Mouse (Mus musculus): ENCODE results near the gene 1110065P20Rik. TPM values are rescaled to one million over a fixed set of nuclear protein-coding genes. Genes with fewer than 3 reads are reported as not detected.

Gene 1110065P20Rik
- polyA plus RNA-seq, 1 experiment from 2014 or later: 63.6 TPM

GRCm38 (mm10) chr4:124840998-124841397, 10.0 kb downstream of the 1110065P20Rik start:
- WGBS: 97% methylated on average over 1 of the region's 1 CpGs
- no peak for ATAC-seq (ENCODE audit: insufficient number of reproducible peaks, insufficient read depth, low FRiP score, low TSS enrichment, low read depth)
- Histone ChIP-seq H3K27ac (no peak overlapping the region), H3K4me1 (replicated peaks) (no peaks in the 10 kb centered on the region), H3K4me3 (replicated peaks) (no peak overlapping the region), H3K4me2 (no peak overlapping the region), H3K9me3 (no peaks in the 10 kb centered on the region), H3K27me3 (no peaks in the 10 kb centered on the region), H3K9ac (replicated peaks) (no peak overlapping the region), H3K36me3 (peaks cover 83% of the 10 kb centered on the region)

DNA sequence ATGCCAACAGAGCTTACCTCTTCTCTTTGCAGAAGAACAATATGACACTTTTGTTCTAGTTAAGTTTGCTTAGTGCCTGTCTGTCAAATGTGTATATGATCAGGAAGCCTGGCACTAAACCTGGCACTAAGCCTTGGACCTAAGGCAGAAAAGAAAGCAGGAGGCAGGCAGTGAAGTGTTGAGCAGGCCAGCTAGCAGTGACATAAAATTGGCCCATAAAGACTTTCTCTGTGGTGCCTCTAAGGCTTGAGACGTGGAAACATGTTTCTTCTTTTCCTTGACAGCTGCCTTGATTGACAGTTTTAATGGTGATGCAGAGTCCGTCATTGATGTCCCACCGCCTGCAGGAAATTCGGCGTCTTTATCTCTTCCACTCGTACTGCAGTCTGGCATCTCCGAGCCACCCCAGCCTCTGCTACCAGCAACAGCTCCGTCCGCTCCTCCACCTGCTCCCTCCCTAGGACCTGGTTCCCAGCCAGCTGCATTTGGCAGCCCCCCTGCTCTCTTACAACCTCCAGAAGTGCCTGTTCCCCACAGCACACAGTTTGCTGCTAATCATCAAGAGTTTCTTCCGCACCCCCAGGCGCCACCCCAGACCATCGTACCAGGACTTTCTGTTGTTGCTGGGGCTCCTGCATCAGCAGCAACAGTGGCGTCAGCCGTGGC, 12.8 kb downstream of the 1110065P20Rik start:
- H3K27me3 ChIP-seq: no peaks in the 10 kb centered on the region
- 86% methylated on average over 14 of the region's 14 CpGs for WGBS
- H3K4me2 ChIP-seq: no peak overlapping the region
- no peak overlapping the region for H3K9ac ChIP-seq (replicated peaks)
- H3K4me1 ChIP-seq (replicated peaks): no peaks in the 10 kb centered on the region
- peaks cover 70% of the 10 kb centered on the region for H3K36me3 ChIP-seq
- H3K9me3 ChIP-seq: no peaks in the 10 kb centered on the region
- H3K4me3 ChIP-seq (replicated peaks): no peak overlapping the region
- no peak overlapping the region for H3K27ac ChIP-seq
- no peak for ATAC-seq (ENCODE audit: insufficient number of reproducible peaks, insufficient read depth, low FRiP score, low TSS enrichment, low read depth)

GRCm38 (mm10) chr4:124832796-124833195, 18.2 kb downstream of the 1110065P20Rik start:
- no peak for ATAC-seq (ENCODE audit: insufficient number of reproducible peaks, insufficient read depth, low FRiP score, low TSS enrichment, low read depth)
- Histone ChIP-seq H3K36me3 (peaks cover 67% of the 10 kb centered on the region), H3K27ac (no peak overlapping the region), H3K9me3 (no peaks in the 10 kb centered on the region), H3K4me2 (no peak overlapping the region), H3K9ac (replicated peaks) (no peak overlapping the region), H3K4me1 (replicated peaks) (no peaks in the 10 kb centered on the region), H3K27me3 (no peaks in the 10 kb centered on the region), H3K4me3 (replicated peaks) (no peak overlapping the region)
- 93% methylated on average over 10 of the region's 10 CpGs for WGBS

GRCm38 (mm10) chr4:124829671-124830070, 21.3 kb downstream of the 1110065P20Rik start:
- Histone ChIP-seq H3K9ac (replicated peaks) (no peak overlapping the region), H3K4me1 (replicated peaks) (no peaks in the 10 kb centered on the region), H3K4me2 (no peak overlapping the region), H3K9me3 (no peaks in the 10 kb centered on the region), H3K4me3 (replicated peaks) (no peak overlapping the region), H3K27ac (no peak overlapping the region), H3K36me3 (peaks cover 79% of the 10 kb centered on the region), H3K27me3 (no peaks in the 10 kb centered on the region)
- 91% methylated on average over 5 of the region's 5 CpGs for WGBS
- ATAC-seq (ENCODE audit: insufficient number of reproducible peaks, insufficient read depth, low FRiP score, low TSS enrichment, low read depth): no peak

GRCm38 (mm10) chr4:124825371-124825965, 25.5 kb downstream of the 1110065P20Rik start:
- no peak overlapping the region for H3K9ac ChIP-seq (replicated peaks)
- no peaks in the 10 kb centered on the region for H3K9me3 ChIP-seq
- H3K27me3 ChIP-seq: no peaks in the 10 kb centered on the region
- no peak overlapping the region for H3K27ac ChIP-seq
- ATAC-seq (ENCODE audit: insufficient number of reproducible peaks, insufficient read depth, low FRiP score, low TSS enrichment, low read depth): no peak
- WGBS: 95% methylated on average over 21 of the region's 21 CpGs
- H3K36me3 ChIP-seq: peaks cover 84% of the 10 kb centered on the region
- H3K4me3 ChIP-seq (replicated peaks): no peak overlapping the region
- no peak overlapping the region for H3K4me2 ChIP-seq
- H3K4me1 ChIP-seq (replicated peaks): no peaks in the 10 kb centered on the region

- Histone ChIP-seq H3K4me2 (no peak overlapping the region), H3K27me3 (no peaks in the 10 kb centered on the region), H3K4me1 (replicated peaks) (no peaks in the 10 kb centered on the region), H3K36me3 (peaks cover 84% of the 10 kb centered on the region), H3K9me3 (no peaks in the 10 kb centered on the region), H3K4me3 (replicated peaks) (no peak overlapping the region), H3K9ac (replicated peaks) (no peak overlapping the region), H3K27ac (no peak overlapping the region)
- 89% methylated on average over 6 of the region's 6 CpGs for WGBS
- ATAC-seq (ENCODE audit: insufficient number of reproducible peaks, insufficient read depth, low FRiP score, low TSS enrichment, low read depth): no peak
Measured at GRCm38 (mm10) chr4:124824967-124825366, 26.0 kb downstream of the 1110065P20Rik start.

- no peak overlapping the region for H3K4me3 ChIP-seq (replicated peaks)
- no peak for ATAC-seq (ENCODE audit: insufficient number of reproducible peaks, insufficient read depth, low FRiP score, low TSS enrichment, low read depth)
- 0 out of 2 replicates have a peak, but pooled peaks cover 7% of the 10 kb centered on the region for H3K4me1 ChIP-seq (replicated peaks)
- peaks cover 50% of the 10 kb centered on the region for H3K36me3 ChIP-seq
- no peaks in the 10 kb centered on the region for H3K9me3 ChIP-seq
- no peak overlapping the region for H3K27ac ChIP-seq
- no peak overlapping the region for H3K9ac ChIP-seq (replicated peaks)
- WGBS: 90% methylated on average over 4 of the region's 4 CpGs
- H3K4me2 ChIP-seq: no peak overlapping the region
- H3K27me3 ChIP-seq: no peaks in the 10 kb centered on the region
Measured at GRCm38 (mm10) chr4:124818832-124819231, 32.2 kb downstream of the 1110065P20Rik start.

- 0 out of 2 replicates have a peak, but pooled peaks cover 7% of the 10 kb centered on the region for H3K4me1 ChIP-seq (replicated peaks)
- H3K4me3 ChIP-seq (replicated peaks): no peak overlapping the region
- H3K27me3 ChIP-seq: no peaks in the 10 kb centered on the region
- no peak overlapping the region for H3K4me2 ChIP-seq
- no peak overlapping the region for H3K27ac ChIP-seq
- no peak overlapping the region for H3K9ac ChIP-seq (replicated peaks)
- H3K9me3 ChIP-seq: no peaks in the 10 kb centered on the region
- WGBS: 24% methylated on average over 6 of the region's 6 CpGs
- peaks cover 40% of the 10 kb centered on the region for H3K36me3 ChIP-seq
- no peak for ATAC-seq (ENCODE audit: insufficient number of reproducible peaks, insufficient read depth, low FRiP score, low TSS enrichment, low read depth)
Measured at GRCm38 (mm10) chr4:124817803-124818202, 33.2 kb downstream of the 1110065P20Rik start.

DNA sequence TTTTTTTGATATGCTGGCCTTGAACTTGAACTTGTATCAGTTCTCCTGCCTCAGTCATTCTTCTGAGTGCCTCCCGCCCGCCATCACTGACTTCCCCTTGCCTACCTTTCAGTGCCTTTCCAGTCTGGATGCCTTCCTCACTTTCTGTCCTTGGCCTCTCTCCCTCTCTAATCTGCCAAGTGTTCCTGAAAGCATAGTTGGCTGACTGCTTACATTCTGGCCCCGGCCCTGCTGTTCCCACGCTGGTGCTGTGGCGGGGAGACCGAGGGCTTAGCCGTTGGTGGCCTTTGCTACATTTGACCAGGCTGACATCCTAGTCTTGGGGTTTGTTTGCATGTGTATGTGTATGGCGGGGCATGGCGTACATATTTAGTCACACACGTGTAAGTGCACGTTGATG, 35.1 kb downstream of the 1110065P20Rik start:
- Histone ChIP-seq H3K27me3 (no peaks in the 10 kb centered on the region), H3K9ac (replicated peaks) (no peak overlapping the region), H3K4me1 (replicated peaks) (0 out of 2 replicates have a peak, but pooled peaks cover 7% of the 10 kb centered on the region), H3K27ac (no peak overlapping the region), H3K36me3 (peaks cover 30% of the 10 kb centered on the region), H3K4me2 (no peak overlapping the region), H3K4me3 (replicated peaks) (no peak overlapping the region), H3K9me3 (no peaks in the 10 kb centered on the region)
- ATAC-seq (ENCODE audit: insufficient number of reproducible peaks, insufficient read depth, low FRiP score, low TSS enrichment, low read depth): no peak
- 95% methylated on average over 11 of the region's 11 CpGs for whole genome bisulfite sequencing

DNA sequence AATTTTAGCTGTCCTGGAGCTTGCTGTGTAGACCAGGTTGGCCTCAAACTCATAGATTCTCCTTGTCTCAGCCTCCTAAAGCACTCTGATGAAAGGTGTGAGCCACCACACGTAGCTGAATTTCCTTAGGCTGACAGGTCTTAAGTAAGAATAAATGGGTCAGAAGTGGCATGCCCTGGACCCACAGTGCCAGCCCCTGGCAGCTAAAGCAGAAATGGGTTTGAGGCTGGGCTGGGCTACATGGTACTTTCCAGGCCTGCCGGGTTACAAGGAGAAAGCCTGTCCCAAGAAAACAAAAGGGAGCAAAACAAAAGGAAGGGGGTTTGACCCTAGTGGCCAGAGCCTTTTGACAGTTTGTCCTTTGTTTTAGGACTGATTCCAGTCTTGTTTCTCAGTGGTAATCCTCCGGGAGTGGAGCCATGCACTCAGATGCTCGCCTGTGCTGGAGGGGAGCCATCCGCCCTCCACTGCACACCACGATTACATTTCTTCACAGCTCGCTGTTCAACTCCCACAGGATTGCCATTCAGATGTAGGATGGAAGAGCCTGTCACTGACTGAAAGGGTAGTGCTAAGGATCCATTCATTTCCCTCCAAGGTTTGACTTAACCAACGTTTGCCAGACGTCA, 39.5 kb downstream of the 1110065P20Rik start:
- Histone ChIP-seq H3K9me3 (no peaks in the 10 kb centered on the region), H3K27me3 (no peaks in the 10 kb centered on the region), H3K27ac (no peak overlapping the region), H3K4me3 (replicated peaks) (no peak overlapping the region), H3K36me3 (peaks cover 49% of the 10 kb centered on the region), H3K9ac (replicated peaks) (no peak overlapping the region), H3K4me2 (no peak overlapping the region), H3K4me1 (replicated peaks) (no peaks in the 10 kb centered on the region)
- ATAC-seq (ENCODE audit: insufficient number of reproducible peaks, insufficient read depth, low FRiP score, low TSS enrichment, low read depth): no peak
- WGBS: 73% methylated on average over 9 of the region's 9 CpGs

- no peaks in the 10 kb centered on the region for H3K4me1 ChIP-seq (replicated peaks)
- H3K36me3 ChIP-seq: peaks cover 56% of the 10 kb centered on the region
- H3K27me3 ChIP-seq: no peaks in the 10 kb centered on the region
- H3K4me3 ChIP-seq (replicated peaks): no peak overlapping the region
- H3K9me3 ChIP-seq: no peaks in the 10 kb centered on the region
- H3K27ac ChIP-seq: no peak overlapping the region
- WGBS: 83% methylated on average over 7 of the region's 7 CpGs
- no peak overlapping the region for H3K4me2 ChIP-seq
- ATAC-seq (ENCODE audit: insufficient number of reproducible peaks, insufficient read depth, low FRiP score, low TSS enrichment, low read depth): no peak
- H3K9ac ChIP-seq (replicated peaks): no peak overlapping the region
Measured at GRCm38 (mm10) chr4:124810056-124810455, 40.9 kb downstream of the 1110065P20Rik start.
